Mouse (Mus musculus) thymus, postnatal 36 days (tissue): ENCODE data around the gene Hecw2.

ENCODE experiments used
- DNase-seq, 2 experiments: peaks; one replicate each; pipeline ENCODE4 v3.0.0; 2022; ENCODE audit warnings: mixed read lengths in 2 of 2

Gene Hecw2

GRCm38 (mm10) chr1:54194954-54195305 is at the start of gene Hecw2:
Gene Hecw2, minus strand, starts transcription at chr1:54195168.
- peak in 1 of 2 experiments; percentile 10 for DNase-seq

- no peak for DNase-seq
Measured at GRCm38 (mm10) chr1:54242722-54243121, 47.8 kb upstream of the Hecw2 start.

GRCm38 (mm10) chr1:54220273-54220672 is 25.3 kb upstream of the Hecw2 start:
- DNase-seq: no peak

DNA sequence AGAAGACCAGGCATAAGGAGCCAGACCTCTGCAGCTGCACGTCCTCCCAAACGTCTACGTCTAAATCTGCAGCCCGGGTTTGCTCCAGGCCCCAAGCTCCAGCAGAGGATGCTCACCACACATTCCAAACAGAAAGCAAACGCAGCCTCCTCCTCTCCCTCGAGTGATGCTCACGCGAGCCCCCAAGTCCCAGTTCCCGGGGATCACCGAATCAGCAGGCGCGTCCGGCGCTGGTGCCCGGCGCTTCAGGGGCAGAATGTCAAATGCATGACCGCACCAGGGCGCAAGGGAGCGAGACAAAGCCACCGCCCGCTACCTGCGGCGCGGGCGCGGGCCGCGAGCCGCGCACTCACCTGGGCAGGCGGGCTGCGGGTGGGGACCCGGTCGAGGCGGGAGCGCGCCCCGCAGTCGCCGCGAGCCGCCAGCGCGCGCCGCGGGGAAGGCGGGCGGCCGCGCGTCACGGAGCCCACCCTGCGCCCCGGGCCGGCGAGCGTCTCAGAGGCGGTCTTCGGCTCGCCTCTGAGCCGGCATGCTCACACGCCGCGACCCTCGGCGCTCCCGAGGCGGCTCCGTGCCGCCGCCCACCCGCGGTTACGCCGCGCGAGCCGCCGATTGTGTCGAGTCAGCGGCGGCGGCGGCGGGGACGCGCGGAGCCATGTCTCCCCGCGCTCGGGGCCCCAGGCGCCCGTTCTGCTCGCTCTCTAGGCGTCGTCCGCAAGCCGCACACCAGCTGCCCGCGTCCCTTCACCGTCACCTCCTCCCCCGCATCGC is 600 bp downstream of the Hecw2 start:
- peak; percentile 2 to 11 for DNase-seq

DNA sequence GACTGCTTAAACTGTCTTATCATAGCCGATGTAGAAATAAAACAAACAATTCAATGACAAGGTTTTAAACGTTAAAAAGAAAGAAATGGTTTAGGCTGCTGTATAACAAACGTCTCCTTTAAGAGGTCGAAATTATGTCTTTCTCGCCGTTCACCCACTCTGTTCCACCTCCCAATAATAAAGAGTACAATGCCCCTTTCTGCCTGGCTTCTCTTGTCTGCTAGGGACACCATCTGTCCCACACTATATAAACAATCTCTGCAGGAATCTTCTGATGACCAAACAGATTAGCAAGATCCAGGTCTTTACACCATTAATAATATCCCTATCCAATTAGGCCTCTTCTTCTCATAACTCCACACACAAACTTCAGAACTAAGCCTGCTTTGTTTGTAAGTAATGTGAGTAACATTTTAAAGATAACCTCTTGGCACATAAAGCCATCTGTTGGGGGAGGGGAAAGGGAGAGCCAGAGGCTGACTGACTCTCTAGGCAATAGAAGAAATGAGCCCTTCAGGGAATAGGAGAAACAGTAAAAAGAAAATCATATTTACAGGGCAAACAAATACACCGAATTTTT is 1.7 kb downstream of the Hecw2 start:
- no peak for DNase-seq

DNA sequence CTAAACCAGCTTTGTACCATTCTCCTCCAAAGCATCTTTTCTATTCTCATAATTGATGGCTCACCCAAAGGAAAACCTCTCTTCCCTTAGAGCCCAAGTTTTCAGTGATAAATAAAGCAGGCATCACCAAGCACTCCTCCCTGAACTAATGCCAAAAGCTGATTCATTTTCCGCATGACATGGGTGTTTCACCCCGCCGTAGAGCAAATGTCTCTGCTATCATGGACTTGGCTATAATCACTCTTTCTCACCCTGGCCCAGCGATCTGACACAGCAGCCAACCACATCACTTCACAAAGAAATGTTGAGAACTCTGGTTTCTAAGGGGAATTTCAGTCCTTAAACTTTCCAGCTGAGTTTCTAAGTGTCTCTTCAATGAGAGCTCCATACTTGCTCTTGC is 7.4 kb downstream of the Hecw2 start:
- no peak for DNase-seq

DNA sequence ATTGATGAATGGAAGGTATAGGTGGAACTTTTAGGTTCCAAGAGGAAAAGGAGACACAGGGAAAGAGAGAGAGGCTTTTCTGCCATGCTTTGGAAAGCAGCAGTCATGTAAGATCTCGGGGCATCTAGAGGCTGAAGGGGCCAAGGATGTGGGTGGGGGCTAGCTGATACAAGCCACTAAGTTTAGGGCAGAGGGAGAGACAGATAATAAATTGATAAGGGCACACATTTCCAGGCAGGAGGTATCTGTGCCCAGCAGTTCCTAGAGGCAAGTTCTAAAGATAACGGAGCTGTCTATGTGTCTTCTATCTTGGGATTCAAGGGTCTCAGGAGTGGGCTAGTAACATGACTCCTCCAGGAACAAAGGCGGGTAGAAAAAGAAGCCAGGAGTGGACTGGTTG is 8.6 kb downstream of the Hecw2 start:
- no peak for DNase-seq

DNA sequence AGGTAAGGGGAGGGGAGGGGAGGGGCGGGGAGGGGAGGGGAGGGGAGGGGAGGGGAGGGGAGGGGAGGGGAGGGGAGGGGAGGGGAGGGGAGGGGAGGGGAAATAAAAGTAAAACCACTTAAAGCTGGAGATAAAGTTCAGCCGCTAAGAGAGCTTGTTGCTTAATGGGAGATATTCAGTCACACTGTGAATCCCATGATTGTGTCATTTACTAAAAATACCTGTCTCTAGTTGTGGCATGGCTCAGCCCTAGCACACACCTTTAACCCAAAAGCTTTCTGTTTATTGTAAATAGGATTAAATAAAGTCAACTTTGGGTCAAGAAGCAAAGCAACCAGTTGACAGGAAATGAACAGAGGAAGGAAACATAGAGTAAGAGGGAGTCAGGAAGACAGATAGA is 14.3 kb downstream of the Hecw2 start:
- DNase-seq: no peak

DNA sequence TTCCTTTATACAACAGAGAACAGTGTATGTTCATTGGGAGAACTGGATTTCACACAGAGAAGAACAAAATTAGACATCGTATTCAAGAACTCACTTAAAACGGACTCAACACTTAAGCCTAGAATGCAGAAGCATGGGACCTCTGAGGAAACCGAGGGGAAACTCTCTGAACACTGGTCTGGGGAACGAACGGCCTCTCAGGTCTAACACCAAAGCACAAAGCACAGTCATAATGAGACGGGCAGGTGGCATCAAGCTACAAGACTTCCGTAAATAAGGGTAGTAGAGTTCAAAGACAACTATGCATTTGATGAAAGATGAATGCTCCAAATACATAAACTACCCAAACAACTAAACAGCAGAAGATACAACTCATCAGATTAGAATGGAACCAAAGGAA is 15.8 kb downstream of the Hecw2 start:
- no peak for DNase-seq

DNA sequence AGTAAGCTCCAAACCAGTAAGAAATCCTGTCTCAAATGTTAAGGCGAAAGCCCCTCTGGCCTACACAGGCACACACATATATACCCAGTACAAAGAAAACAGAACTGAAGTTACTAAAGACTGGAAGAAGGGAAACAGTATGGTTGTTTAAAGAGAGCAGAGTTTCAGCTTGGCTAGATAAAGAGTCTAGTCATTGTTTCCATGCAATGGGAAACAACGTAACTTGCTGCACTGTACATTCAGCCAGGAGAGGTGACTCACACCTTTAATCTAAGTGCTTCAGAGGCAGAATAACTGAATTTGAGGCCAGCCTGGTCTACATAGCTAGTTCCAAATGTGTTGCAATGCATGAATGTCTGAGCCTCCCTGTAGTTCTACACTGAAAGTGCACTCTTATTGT is 18.4 kb downstream of the Hecw2 start:
- DNase-seq: no peak

- DNase-seq: no peak
Measured at GRCm38 (mm10) chr1:54168014-54168413, 27.0 kb downstream of the Hecw2 start.

DNA sequence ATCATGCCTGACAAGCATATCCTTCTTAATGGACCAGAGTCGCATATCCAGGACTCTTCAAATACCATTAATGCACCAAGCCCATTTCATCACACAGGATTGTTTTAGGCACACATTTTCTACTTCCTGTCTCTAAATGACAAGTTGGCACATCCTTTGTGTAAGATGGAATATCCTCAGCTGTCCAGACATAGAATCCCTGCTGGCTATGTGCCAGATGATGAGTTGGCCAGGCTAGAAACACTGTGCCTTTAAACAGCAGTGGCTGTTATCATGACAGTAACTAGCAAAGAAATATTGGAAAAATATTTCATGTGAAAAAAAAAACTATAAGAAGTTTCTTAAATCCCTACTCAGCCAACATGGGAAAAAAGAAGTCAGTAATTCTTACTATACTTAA is 35.4 kb downstream of the Hecw2 start:
- DNase-seq: no peak

- no peak for DNase-seq
Measured at GRCm38 (mm10) chr1:54153216-54153786, 41.7 kb downstream of the Hecw2 start.

DNA sequence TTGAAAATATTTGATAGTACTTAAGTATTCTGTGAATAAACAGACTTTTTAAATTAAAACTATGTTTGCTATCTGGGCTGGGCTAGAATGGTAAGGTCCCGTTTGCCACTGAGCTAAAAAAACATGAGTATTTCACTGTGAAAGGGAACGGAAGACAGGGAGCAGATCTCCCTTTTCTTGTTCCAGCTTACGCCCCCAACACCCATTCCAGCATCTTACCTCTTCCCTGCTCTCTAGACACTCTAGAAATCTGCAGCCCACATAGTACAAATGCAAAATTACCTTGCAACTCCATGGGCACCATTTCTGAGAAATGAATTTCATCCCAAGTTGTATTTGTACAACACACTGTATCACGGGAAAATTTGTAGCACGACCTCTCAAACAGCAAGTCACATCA is 49.9 kb downstream of the Hecw2 start:
- no peak for DNase-seq

- DNase-seq: no peak
Measured at GRCm38 (mm10) chr1:54133802-54134436, 61.0 kb downstream of the Hecw2 start.

DNA sequence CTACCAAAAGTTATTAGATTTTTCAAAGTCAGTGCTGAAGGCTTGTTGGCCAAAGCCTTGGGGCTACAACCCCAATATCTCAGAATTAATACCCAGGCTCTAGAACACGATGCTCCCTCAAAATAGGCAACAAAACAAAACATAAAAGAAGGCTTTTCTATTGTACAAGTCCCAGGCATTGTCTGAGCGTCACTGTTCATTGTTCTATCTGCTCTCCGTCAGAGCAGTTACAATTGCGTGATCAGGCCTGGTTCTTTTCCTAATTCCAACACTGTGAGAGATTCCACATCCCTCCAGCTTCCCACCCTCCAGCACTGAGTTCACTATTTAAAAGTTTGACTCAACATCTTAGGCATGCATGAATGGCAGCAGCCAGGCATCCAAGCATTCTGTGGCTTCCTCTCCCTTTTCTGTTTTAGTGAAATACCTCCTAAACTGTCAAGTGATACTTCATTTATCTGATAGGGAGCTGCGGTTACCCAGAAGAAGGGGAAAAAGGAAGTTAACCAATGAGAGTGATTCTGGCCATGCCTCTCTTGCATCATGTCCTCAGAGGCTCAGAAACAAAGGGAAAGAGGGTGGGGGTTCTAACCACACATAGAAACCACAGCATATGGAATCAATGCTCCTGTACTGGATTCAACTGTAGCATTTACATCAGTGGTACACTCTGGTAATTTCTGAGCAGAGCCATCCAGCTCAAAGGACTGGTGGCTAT is 66.1 kb downstream of the Hecw2 start:
- DNase-seq: no peak

- no peak for DNase-seq
Measured at GRCm38 (mm10) chr1:54126991-54127742, 67.8 kb downstream of the Hecw2 start.

GRCm38 (mm10) chr1:54122551-54122950 is 72.4 kb downstream of the Hecw2 start:
- DNase-seq: no peak

DNA sequence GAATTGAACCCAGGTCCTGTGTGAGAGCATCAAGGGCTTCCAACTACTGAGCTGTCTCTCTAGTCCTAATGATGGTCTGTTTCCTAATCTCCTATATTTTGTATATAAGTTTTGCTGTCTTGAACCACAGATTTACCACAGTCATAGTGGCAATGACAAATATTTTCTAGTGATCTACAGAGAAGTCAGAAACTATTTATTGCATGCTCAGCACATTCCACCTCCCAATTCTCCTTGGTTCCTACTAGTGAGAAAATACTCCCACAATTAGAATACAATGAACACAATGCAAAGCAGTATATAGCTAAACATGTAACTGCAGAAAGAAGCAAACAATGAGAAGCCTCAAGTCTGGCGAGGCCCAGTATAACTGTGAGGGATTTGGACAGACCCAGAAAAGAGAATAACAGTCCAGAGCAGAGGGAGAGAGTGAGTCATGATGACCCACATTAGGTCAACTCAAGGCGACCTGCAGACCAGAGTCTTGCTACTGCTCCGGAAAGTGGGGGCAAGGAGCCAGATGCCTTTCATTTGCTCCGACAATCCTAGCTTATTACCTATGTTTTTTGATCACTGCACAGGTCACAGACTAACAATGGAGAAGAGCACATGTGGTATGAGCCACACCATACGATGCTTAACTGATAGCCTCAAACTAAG is 73.8 kb downstream of the Hecw2 start:
- DNase-seq: no peak

DNA sequence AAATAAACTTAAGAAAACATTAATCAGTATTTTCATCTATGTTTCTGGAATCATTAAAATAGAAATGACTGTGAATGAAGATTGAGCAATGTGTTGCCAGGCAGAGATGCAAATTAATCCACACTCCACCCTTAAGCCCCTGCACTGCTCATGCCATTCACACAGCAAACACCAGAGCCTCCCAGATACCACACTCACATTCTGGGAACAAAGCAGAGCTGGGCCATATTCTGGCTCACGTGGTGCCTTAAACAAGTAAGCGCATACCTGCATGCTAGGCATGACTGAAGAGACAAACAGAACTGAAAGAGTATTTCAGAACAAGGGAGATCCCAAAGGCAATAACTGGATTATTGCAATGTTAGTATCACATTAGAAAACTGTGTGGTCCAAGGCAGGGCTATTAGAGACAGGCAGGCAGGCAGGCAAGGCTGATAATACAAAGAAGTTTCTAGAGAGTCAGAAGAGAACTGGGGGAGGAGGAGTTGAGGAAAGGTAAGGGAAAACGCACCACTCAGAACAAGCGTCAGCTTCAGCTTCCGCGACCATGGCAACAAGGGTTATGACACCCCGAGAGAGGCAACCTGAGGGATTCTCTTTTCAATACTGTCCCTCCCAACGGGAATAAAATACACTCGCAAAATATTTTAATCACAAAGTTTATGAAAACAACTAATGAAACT is 75.2 kb downstream of the Hecw2 start:
- DNase-seq: no peak

GRCm38 (mm10) chr1:54118342-54118973 is 76.5 kb downstream of the Hecw2 start:
- peak in 1 of 2 experiments; percentile 12 for DNase-seq
